Comparison of ENCODE assay signal across 7 mouse cellular contexts in the genomic region with DNA sequence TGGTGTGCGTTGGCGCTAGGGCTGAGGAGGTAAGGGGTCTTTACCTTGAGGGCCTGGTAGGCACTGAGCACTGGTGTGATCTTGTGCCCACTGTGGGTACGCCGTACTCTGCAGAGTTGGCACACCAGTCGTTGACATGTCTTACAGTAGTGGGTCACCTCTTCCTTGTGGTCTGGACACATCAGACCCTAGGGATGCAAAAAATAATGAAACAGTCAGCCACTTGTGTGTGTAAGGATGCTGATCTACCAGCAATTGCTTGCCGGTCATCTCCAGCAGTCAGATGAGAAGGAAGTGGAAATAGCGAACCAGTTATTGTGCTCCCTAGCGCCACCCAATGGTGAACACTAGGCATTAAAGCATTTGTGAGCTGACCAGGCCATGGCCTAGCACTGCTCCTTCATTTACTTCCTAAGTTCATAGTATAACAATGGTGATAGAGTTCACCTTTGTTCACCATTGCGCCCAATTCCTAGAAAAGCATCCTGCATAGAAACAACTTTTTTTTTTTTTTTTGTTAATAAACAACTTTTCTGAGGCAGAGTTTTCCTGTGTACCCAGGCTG. TPM values are rescaled to one million over a fixed set of nuclear protein-coding genes. Genes with fewer than 3 reads are reported as not detected.
DNase-seq lines count a peak whose midpoint lies in the region; ATAC-seq and TF ChIP-seq lines count a peak whose summit lies in the region.

No protein-coding gene starts in this region.

- TF ChIP-seq CTCF in bone marrow macrophage, adult 2 months (IDR thresholded peaks at IDR 0.05; ENCODE audit: low read depth, low read length) = peak; percentile 34; the same call in 1 of the 2 replicates

- no peak for ATAC-seq in hindbrain, embryonic 13.5 days (ENCODE audit: low FRiP score)
- peak; percentile 46 for ATAC-seq in megakaryocyte progenitor cell, adult 5-6 weeks (replicated peaks; ENCODE audit: poor library complexity)

- peak overlapping the region; percentile 93 for H3K4me2 ChIP-seq in hindbrain, embryonic 13.5 days

- peak; percentile 54 to 71 for DNase-seq in left cerebral cortex, postnatal 14 days (ENCODE audit: low spot score in 2 of 2)
- no peak for DNase-seq in left cerebral cortex, adult 8-10 months (ENCODE audit: low spot score in 2 of 2)
- peak; percentile 67 for DNase-seq in MN1 (ENCODE audit: low spot score)
- DNase-seq in yolk sac, embryonic 10.5 days (ENCODE audit: low spot score) = peak; percentile 85

- no peaks in the 10 kb centered on the region for H3K27me3 ChIP-seq in hindbrain, embryonic 13.5 days

- peaks cover 4% of the 10 kb centered on the region for H3K4me1 ChIP-seq in bone marrow macrophage, adult 2 months (ENCODE audit: control insufficient read depth, insufficient read depth, low read length)
- peaks cover 43% of the 10 kb centered on the region for H3K4me1 ChIP-seq in hindbrain, embryonic 13.5 days (replicated peaks)

- 70% methylated on average over 9 of the region's 9 CpGs for WGBS in hindbrain, embryonic 13.5 days

- no peak overlapping the region for H3K4me3 ChIP-seq in bone marrow macrophage, adult 2 months (ENCODE audit: insufficient read depth, low read length)
- H3K4me3 ChIP-seq in hindbrain, embryonic 13.5 days = peak overlapping the region; percentile 72; the same call in 1 of the 2 replicates

- H3K9me3 ChIP-seq in hindbrain, embryonic 13.5 days = no peaks in the 10 kb centered on the region

- TF ChIP-seq POLR2A in bone marrow macrophage, adult 2 months (IDR thresholded peaks at IDR 0.05; ENCODE audit: borderline replicate concordance, low read depth, low read length) = no peak

- intact Hi-C loops in left cerebral cortex, postnatal 14 days (cut with DNase I) = no loop called here

- no peak overlapping the region for H3K9ac ChIP-seq in hindbrain, embryonic 13.5 days

- H3K36me3 ChIP-seq in hindbrain, embryonic 13.5 days = peaks cover 51% of the 10 kb centered on the region

- no peak overlapping the region for H3K27ac ChIP-seq in bone marrow macrophage, adult 2 months (ENCODE audit: insufficient read depth, low read depth, low read length)
- no peak overlapping the region for H3K27ac ChIP-seq in hindbrain, embryonic 13.5 days

RNA-seq across cellular contexts. Expression of a gene that starts 3.4 kb away (rescaled TPM):
- total RNA-seq in left cerebral cortex, postnatal 14 days (2021) = 10 to 100 TPM; 74.5 to 86.3 TPM
- total RNA-seq in left cerebral cortex, adult 8-10 months (2022) = 10 to 100 TPM; 70.4 to 91.2 (median 83.7) TPM
- 94.1 and 97.0 TPM in 2 replicates for polyA plus RNA-seq in bone marrow macrophage, adult 2 months (2012; ENCODE audit: insufficient read depth, insufficient read length, missing spikeins)
- polyA plus RNA-seq in hindbrain, embryonic 13.5 days (2015; fragmentation: Nextera tagmentation; extraction: Ambion mirVana) = 205 and 209 TPM in 2 replicates
- total RNA-seq in megakaryocyte progenitor cell, adult 5-6 weeks (2015) = 284 and 290 TPM in 2 replicates
- 294 and 304 TPM in 2 replicates for total RNA-seq in megakaryocyte progenitor cell, adult 5-6 weeks (2017)

RNA-seq across cellular contexts. Expression of a gene that starts 3.7 kb away (rescaled TPM):
- total RNA-seq in left cerebral cortex, postnatal 14 days (2021) = 100 to 1,000 TPM; 102 to 105 TPM
- 10 to 100 TPM; 66.2 to 74.6 (median 68.4) TPM for total RNA-seq in left cerebral cortex, adult 8-10 months (2022)
- polyA plus RNA-seq in bone marrow macrophage, adult 2 months (2012; ENCODE audit: insufficient read depth, insufficient read length, missing spikeins) = 0.34 and 0.84 TPM in 2 replicates
- polyA plus RNA-seq in hindbrain, embryonic 13.5 days (2015; fragmentation: Nextera tagmentation; extraction: Ambion mirVana) = 64.3 and 68.1 TPM in 2 replicates
- 1.2 and 1.5 TPM in 2 replicates for total RNA-seq in megakaryocyte progenitor cell, adult 5-6 weeks (2015)
- total RNA-seq in megakaryocyte progenitor cell, adult 5-6 weeks (2017) = 0.12 and 0.91 TPM in 2 replicates

RNA-seq across cellular contexts. Expression of a gene that starts 13.6 kb away (rescaled TPM):
- total RNA-seq in left cerebral cortex, postnatal 14 days (2021) = 1 to 10 TPM in 1 of 2 experiments, under 1 TPM in 1; 0.42 to 1.0 TPM
- total RNA-seq in left cerebral cortex, adult 8-10 months (2022) = 1 to 10 TPM in 1 of 4 experiments, under 1 TPM in 3; 0.36 to 1.5 (median 0.67) TPM
- 0.47 TPM in 1 of 2 replicates, not detected in the other for polyA plus RNA-seq in bone marrow macrophage, adult 2 months (2012; ENCODE audit: insufficient read depth, insufficient read length, missing spikeins)
- 1.3 and 2.8 TPM in 2 replicates for polyA plus RNA-seq in hindbrain, embryonic 13.5 days (2015; fragmentation: Nextera tagmentation; extraction: Ambion mirVana)
- total RNA-seq in megakaryocyte progenitor cell, adult 5-6 weeks (2015) = 0.44 TPM in 1 of 2 replicates, not detected in the other
- total RNA-seq in megakaryocyte progenitor cell, adult 5-6 weeks (2017) = not detected in 2 replicates

RNA-seq across cellular contexts. Expression of a gene that starts 15.5 kb away (rescaled TPM):
- total RNA-seq in left cerebral cortex, postnatal 14 days (2021) = 100 to 1,000 TPM in 1 of 2 experiments, 10 to 100 TPM in 1; 96.9 to 107 TPM
- 100 to 1,000 TPM in 2 of 4 experiments, 10 to 100 TPM in 2; 95.4 to 105 (median 99.8) TPM for total RNA-seq in left cerebral cortex, adult 8-10 months (2022)
- 66.1 and 66.8 TPM in 2 replicates for polyA plus RNA-seq in bone marrow macrophage, adult 2 months (2012; ENCODE audit: insufficient read depth, insufficient read length, missing spikeins)
- 161 and 166 TPM in 2 replicates for polyA plus RNA-seq in hindbrain, embryonic 13.5 days (2015; fragmentation: Nextera tagmentation; extraction: Ambion mirVana)
- 70.4 and 95.6 TPM in 2 replicates for total RNA-seq in megakaryocyte progenitor cell, adult 5-6 weeks (2015)
- total RNA-seq in megakaryocyte progenitor cell, adult 5-6 weeks (2017) = 66.1 and 95.2 TPM in 2 replicates

RNA-seq across cellular contexts. Expression of a gene that starts 16.7 kb away (rescaled TPM):
- 10 to 100 TPM; 50.8 to 53.0 TPM for total RNA-seq in left cerebral cortex, postnatal 14 days (2021)
- total RNA-seq in left cerebral cortex, adult 8-10 months (2022) = 10 to 100 TPM; 51.6 to 64.2 (median 54.6) TPM
- polyA plus RNA-seq in bone marrow macrophage, adult 2 months (2012; ENCODE audit: insufficient read depth, insufficient read length, missing spikeins) = 62.0 and 66.3 TPM in 2 replicates
- polyA plus RNA-seq in hindbrain, embryonic 13.5 days (2015; fragmentation: Nextera tagmentation; extraction: Ambion mirVana) = 74.4 and 76.2 TPM in 2 replicates
- 84.4 and 101 TPM in 2 replicates for total RNA-seq in megakaryocyte progenitor cell, adult 5-6 weeks (2015)
- total RNA-seq in megakaryocyte progenitor cell, adult 5-6 weeks (2017) = 80.4 and 135 TPM in 2 replicates

Comparison
In these comparisons a context has a peak if more than half of its experiments do, and no peak if none do; other contexts are left out.
1. DNase-seq: peak in left cerebral cortex, postnatal 14 days (2 of 2), MN1 (single experiment) and yolk sac, embryonic 10.5 days (single experiment); none in left cerebral cortex, adult 8-10 months (0 of 2).
2. RNA of a gene that starts 3.7 kb away (total RNA-seq): 102 to 105 TPM in left cerebral cortex, postnatal 14 days and 66.2 to 74.6 TPM in left cerebral cortex, adult 8-10 months; 0.12 to 1.5 TPM in megakaryocyte progenitor cell, adult 5-6 weeks; every median in the first group is over 10 times any median in the second.